Mouse (Mus musculus) spleen, postnatal 10 days (tissue): ENCODE data around the gene Cass4.

Experiments
- DNase-seq, 2 experiments: peaks; one replicate each; pipeline ENCODE4 v3.0.0; 2021 to 2022; ENCODE audit warnings: low spot score in 2 of 2

Cass4 gene

GRCm38 (mm10) chr2:172393391-172394051 is at the start of gene Cass4:
Gene Cass4, plus strand, starts transcription at chr2:172393794.
- DNase-seq = peak in 1 of 2 experiments; percentile 75

- DNase-seq = no peak
These were observed 48.9 kb upstream of the Cass4 start for GRCm38 (mm10) chr2:172344669-172345068.

GRCm38 (mm10) chr2:172345258-172345738 is 48.3 kb upstream of the Cass4 start, which contains the start of gene Fam210b:
Gene Fam210b, plus strand, starts transcription at chr2:172345565.
- DNase-seq = peak; percentile 97 to 99

- peak; percentile 40 to 58 for DNase-seq
These were observed 47.3 kb upstream of the Cass4 start for GRCm38 (mm10) chr2:172346034-172346929.

- peak; percentile 64 for DNase-seq
These were observed 46.5 kb upstream of the Cass4 start for GRCm38 (mm10) chr2:172346933-172347611.

- peak; percentile 44 to 64 for DNase-seq
These were observed 45.2 kb upstream of the Cass4 start for GRCm38 (mm10) chr2:172348297-172348950.

- no peak for DNase-seq
These were observed 43.8 kb upstream of the Cass4 start for GRCm38 (mm10) chr2:172349776-172350175.

- DNase-seq = no peak
These were observed 42.8 kb upstream of the Cass4 start for GRCm38 (mm10) chr2:172350773-172351172.

GRCm38 (mm10) chr2:172353218-172353617 is 40.4 kb upstream of the Cass4 start:
- DNase-seq = no peak

- DNase-seq = no peak
These were observed 38.8 kb upstream of the Cass4 start for GRCm38 (mm10) chr2:172354761-172355160.

GRCm38 (mm10) chr2:172355833-172356232 is 37.8 kb upstream of the Cass4 start:
- no peak for DNase-seq

- DNase-seq = no peak
These were observed 30.4 kb upstream of the Cass4 start for GRCm38 (mm10) chr2:172363176-172363575.

GRCm38 (mm10) chr2:172370411-172371223 is 23.0 kb upstream of the Cass4 start, which contains the start of the genes Aurka and Cstf1:
Gene Aurka, minus strand, starts transcription at chr2:172370535.
Gene Cstf1, plus strand, starts transcription at chr2:172370681.
- DNase-seq = peak; percentile 95 to 96

- DNase-seq = no peak
These were observed 22.3 kb upstream of the Cass4 start for GRCm38 (mm10) chr2:172371258-172371657.

GRCm38 (mm10) chr2:172376551-172376950 is 17.0 kb upstream of the Cass4 start:
- no peak for DNase-seq

GRCm38 (mm10) chr2:172376999-172377515 is 16.5 kb upstream of the Cass4 start:
- DNase-seq = no peak

GRCm38 (mm10) chr2:172378332-172378731 is 15.3 kb upstream of the Cass4 start:
- peak in 1 of 2 experiments; percentile 80 for DNase-seq

- no peak for DNase-seq
These were observed 13.1 kb upstream of the Cass4 start for GRCm38 (mm10) chr2:172380513-172380912.

GRCm38 (mm10) chr2:172381341-172381740 is 12.3 kb upstream of the Cass4 start:
- no peak for DNase-seq

GRCm38 (mm10) chr2:172381898-172382297 is 11.7 kb upstream of the Cass4 start:
- no peak for DNase-seq
